Mouse (Mus musculus) liver, postnatal 0 days (tissue): ENCODE data around the gene Pde8a. TPM values are rescaled to one million over a fixed set of nuclear protein-coding genes. Genes with fewer than 3 reads are reported as not detected.

ENCODE experiments used
- ATAC-seq: fragments of 200-750 bp; cut with Nextera tagmentation; 2 replicates; pipeline ENCODE4 v1.8.0; 2017; ENCODE audit warnings: mild to moderate bottlenecking, moderate library complexity
- DNase-seq: peaks from one replicate; pipeline ENCODE4 v3.0.0-alpha.2; 2016
- H3K27ac ChIP-seq: fragments of 300-500 bp; sonication (generic); 2 replicates; pipeline ENCODE4 v1.5.1; 2014; ENCODE audit warnings: antibody characterized with exemption, moderate library complexity, mild to moderate bottlenecking, low read depth
- H3K27me3 ChIP-seq: fragments of 300-500 bp; sonication (generic); 2 replicates; pipeline ENCODE4 v1.6.1; 2014; ENCODE audit warnings: low read length, control low read depth, mixed read lengths; ENCODE audit not compliant: insufficient read depth
- H3K36me3 ChIP-seq: fragments of 300-500 bp; sonication (generic); replicated peaks from 2 replicates; pipeline ENCODE4 v1.6.1; 2014; ENCODE audit warnings: mild to moderate bottlenecking, control low read depth, low read length, moderate library complexity, mixed read lengths; ENCODE audit not compliant: insufficient read depth
- H3K4me1 ChIP-seq: fragments of 300-500 bp; sonication (generic); 2 replicates; pipeline ENCODE4 v1.6.1; 2014; ENCODE audit warnings: antibody characterized with exemption, mild to moderate bottlenecking, control low read depth; ENCODE audit not compliant: insufficient read depth
- H3K4me2 ChIP-seq: fragments of 300-500 bp; sonication (generic); 2 replicates; pipeline ENCODE4 v1.6.1; 2014; ENCODE audit warnings: low read depth, mild to moderate bottlenecking, low read length, moderate library complexity, mixed read lengths
- H3K4me3 ChIP-seq: fragments of 300-500 bp; sonication (generic); 2 replicates; pipeline ENCODE4 v1.5.1; 2014; ENCODE audit warnings: low read depth, low read length
- H3K9ac ChIP-seq: fragments of 300-500 bp; sonication (generic); replicated peaks from 2 replicates; pipeline ENCODE4 v1.6.1; 2014; ENCODE audit warnings: mild to moderate bottlenecking, moderate library complexity
- H3K9me3 ChIP-seq: fragments of 300-500 bp; sonication (generic); 2 replicates; pipeline ENCODE4 v1.6.1; 2016; ENCODE audit warnings: mild to moderate bottlenecking, control low read depth, low read length, mixed read lengths
- CTCF ChIP-seq: sonication (generic); IDR thresholded peaks from 2 replicates; pipeline ENCODE4 v1.5.1; 2016; ENCODE audit warnings: antibody characterized with exemption, low read depth
- EP300 ChIP-seq: IDR thresholded peaks from 2 replicates; pipeline ENCODE4 v1.6.1; 2016; ENCODE audit warnings: antibody characterized with exemption, low read depth, mild to moderate bottlenecking
- WGBS: fragments of 180-500 bp; shearing (Covaris S2); extraction: QIAGEN DNeasy Blood & Tissue Kit; methylation state at CpG from one replicate; pipeline ENCODE4 v1.1.7; 2014; ENCODE audit not compliant: insufficient replicate concordance; 5-methylcytosine and 5-hydroxymethylcytosine counted together
- polyA plus RNA-seq: library from polyadenylated mRNA; unstranded; fragments of >200 nt; fragmentation: Nextera tagmentation; extraction: Ambion mirVana; gene quantifications from 2 replicates; pipeline ENCODE4 v1.2.1, GENCODE M21; 2015

Pde8a gene
- polyA plus RNA-seq, 1 experiment from 2014 or later = 3.4 TPM

GRCm38 (mm10) chr7:81215950-81216349, 2.6 kb downstream of the Pde8a start:
- no peak for ATAC-seq
- no peak overlapping the region for H3K4me3 ChIP-seq
- H3K27me3 ChIP-seq = peaks cover 11% of the 10 kb centered on the region

GRCm38 (mm10) chr7:81219321-81219720, 5.9 kb downstream of the Pde8a start:
- Histone ChIP-seq H3K9me3 (no peaks in the 10 kb centered on the region), H3K4me3 (no peak overlapping the region), H3K27me3 (no peaks in the 10 kb centered on the region), H3K36me3 (no peaks in the 10 kb centered on the region), H3K4me1 (peaks cover 12% of the 10 kb centered on the region), H3K4me2 (no peak overlapping the region), H3K9ac (no peak overlapping the region), H3K27ac (peak overlapping the region; percentile 55)
- ATAC-seq (peak; percentile 63; the same call in 1 of the 2 replicates), DNase-seq (no peak)
- TF ChIP-seq EP300 (no peak), CTCF (no peak)
- 66% methylated on average over 7 of the region's 7 CpGs for WGBS

More at GRCm38 (mm10) chr7:81215950-81216349, 2.6 kb downstream of the Pde8a start:
- DNase-seq = no peak
- no peak for TF ChIP-seq EP300
- 95% methylated on average over 1 of the region's 1 CpGs for WGBS
- Histone ChIP-seq H3K27ac (no peak overlapping the region), H3K9ac (no peak overlapping the region), H3K9me3 (no peaks in the 10 kb centered on the region), H3K4me2 (no peak overlapping the region), H3K36me3 (no peaks in the 10 kb centered on the region), H3K4me1 (peaks cover 22% of the 10 kb centered on the region)

- TF ChIP-seq CTCF (no peak), EP300 (no peak)
- Histone ChIP-seq H3K4me3 (no peak overlapping the region), H3K27me3 (no peaks in the 10 kb centered on the region), H3K4me1 (peaks cover 12% of the 10 kb centered on the region), H3K9ac (no peak overlapping the region), H3K4me2 (no peak overlapping the region), H3K36me3 (no peaks in the 10 kb centered on the region), H3K9me3 (no peaks in the 10 kb centered on the region), H3K27ac (no peak overlapping the region)
- ATAC-seq (no peak), DNase-seq (no peak)
- WGBS = 71% methylated on average over 3 of the region's 3 CpGs
Measured at GRCm38 (mm10) chr7:81220381-81220780, 7.0 kb downstream of the Pde8a start.

- no peaks in the 10 kb centered on the region for H3K36me3 ChIP-seq
- peaks cover 6% of the 10 kb centered on the region for H3K4me1 ChIP-seq
- H3K4me2 ChIP-seq = no peak overlapping the region
- no peak for ATAC-seq
- TF ChIP-seq CTCF (no peak), EP300 (no peak)
- H3K27ac ChIP-seq = no peak overlapping the region
- no peak overlapping the region for H3K9ac ChIP-seq
- 83% methylated on average over 7 of the region's 7 CpGs for WGBS
- no peaks in the 10 kb centered on the region for H3K27me3 ChIP-seq
- DNase-seq = no peak
- no peak overlapping the region for H3K4me3 ChIP-seq
- H3K9me3 ChIP-seq = no peaks in the 10 kb centered on the region
Measured at GRCm38 (mm10) chr7:81224260-81224659, 10.9 kb downstream of the Pde8a start.

GRCm38 (mm10) chr7:81230091-81230792, 16.8 kb downstream of the Pde8a start:
- no peak for DNase-seq
- whole genome bisulfite sequencing = 72% methylated on average over 7 of the region's 7 CpGs
- Histone ChIP-seq H3K27ac (no peak overlapping the region), H3K4me1 (peaks cover 22% of the 10 kb centered on the region), H3K9me3 (no peaks in the 10 kb centered on the region), H3K4me2 (no peak overlapping the region), H3K4me3 (no peak overlapping the region), H3K36me3 (no peaks in the 10 kb centered on the region), H3K27me3 (no peaks in the 10 kb centered on the region), H3K9ac (no peak overlapping the region)
- TF ChIP-seq CTCF = no peak
- no peak for TF ChIP-seq EP300
- no peak for ATAC-seq

GRCm38 (mm10) chr7:81232674-81233073, 19.3 kb downstream of the Pde8a start:
- peak; percentile 78 for ATAC-seq
- H3K27ac ChIP-seq = 0 out of 2 replicates have a peak overlapping the region, but pooled peaks have one; percentile 29
- peaks cover 29% of the 10 kb centered on the region for H3K4me1 ChIP-seq
- H3K9me3 ChIP-seq = no peaks in the 10 kb centered on the region
- H3K27me3 ChIP-seq = no peaks in the 10 kb centered on the region
- no peak overlapping the region for H3K9ac ChIP-seq
- H3K36me3 ChIP-seq = no peaks in the 10 kb centered on the region
- 56% methylated on average over 2 of the region's 2 CpGs for WGBS
- H3K4me2 ChIP-seq = no peak overlapping the region
- DNase-seq = peak; percentile 52
- no peak overlapping the region for H3K4me3 ChIP-seq
- TF ChIP-seq EP300 (no peak), CTCF (no peak)
